Mouse (Mus musculus) embryonic facial prominence, embryonic 11.5 days (tissue): ENCODE results near the gene Gpatch4. TPM values are rescaled to one million over a fixed set of nuclear protein-coding genes. Genes with fewer than 3 reads are reported as not detected.
A peak's percentile ranks its signal among the peaks of the same experiment; 100 is the strongest.

ENCODE experiments used
- ATAC-seq: fragments of 200-750 bp; cut with Nextera tagmentation; replicated peaks from 2 replicates; pipeline ENCODE4 v1.8.0; 2017; ENCODE audit warnings: low read depth; ENCODE audit not compliant: insufficient number of reproducible peaks, low FRiP score, low TSS enrichment
- DNase-seq: peaks from one replicate; pipeline ENCODE4 v3.0.0-alpha.2; 2015; ENCODE audit warnings: low spot score
- H3K27ac ChIP-seq: fragments of 300-500 bp; sonication (generic); replicated peaks from 2 replicates; pipeline ENCODE4 v1.5.1; 2014; ENCODE audit warnings: mild to moderate bottlenecking, low read depth, low read length, control low read depth
- H3K27me3 ChIP-seq: fragments of 300-500 bp; sonication (generic); 2 replicates; pipeline ENCODE4 v1.6.1; 2014; ENCODE audit warnings: mild to moderate bottlenecking, low read length, moderate library complexity, mixed read lengths; ENCODE audit not compliant: control insufficient read depth, insufficient read depth
- H3K36me3 ChIP-seq: fragments of 300-500 bp; sonication (generic); replicated peaks from 2 replicates; pipeline ENCODE4 v1.6.1; 2014; ENCODE audit warnings: low read depth, mild to moderate bottlenecking, low read length, moderate library complexity, mixed read lengths; ENCODE audit not compliant: control insufficient read depth, insufficient read depth
- H3K4me1 ChIP-seq: fragments of 300-500 bp; sonication (generic); 2 replicates; pipeline ENCODE4 v1.6.1; 2014; ENCODE audit warnings: low read length, mixed read lengths; ENCODE audit not compliant: control insufficient read depth, insufficient read depth
- H3K4me2 ChIP-seq: fragments of 300-500 bp; sonication (generic); 2 replicates; pipeline ENCODE4 v1.6.1; 2014; ENCODE audit warnings: low read depth, mild to moderate bottlenecking, control low read depth, low read length, moderate library complexity
- H3K4me3 ChIP-seq: fragments of 300-500 bp; sonication (generic); 2 replicates; pipeline ENCODE4 v1.5.1; 2014; ENCODE audit warnings: low read depth, low read length, control low read depth
- H3K9ac ChIP-seq: fragments of 300-500 bp; sonication (generic); replicated peaks from 2 replicates; pipeline ENCODE4 v1.6.1; 2014; ENCODE audit warnings: mild to moderate bottlenecking, control low read depth, low read length
- H3K9me3 ChIP-seq: fragments of 300-500 bp; sonication (generic); replicated peaks from 2 replicates; pipeline ENCODE4 v1.6.1; 2016; ENCODE audit warnings: mild to moderate bottlenecking, low read length, inconsistent platforms, mixed read lengths; ENCODE audit not compliant: control insufficient read depth
- WGBS: fragments of 180-500 bp; shearing (Covaris S2); extraction: QIAGEN DNeasy Blood & Tissue Kit; methylation state at CpG from one replicate; pipeline ENCODE4 v1.1.7; 2014; 5-methylcytosine and 5-hydroxymethylcytosine counted together
- polyA plus RNA-seq: library from polyadenylated mRNA; unstranded; fragments of >200 nt; fragmentation: Nextera tagmentation; extraction: Ambion mirVana; gene quantifications from 2 replicates; pipeline ENCODE4 v1.2.1, GENCODE M21; 2014

Gpatch4 gene
- polyA plus RNA-seq, 1 experiment from 2014 or later = 37.8 TPM

- ATAC-seq (no peak), DNase-seq (no peak)
- no peak within 1 kb of the TSS for H3K27ac ChIP-seq
- H3K9me3 ChIP-seq = no peaks in the 10 kb centered on the region
- H3K4me2 ChIP-seq = no peak within 1 kb of the TSS
- WGBS = 73% methylated on average over 4 of the region's 4 CpGs
- no peak within 1 kb of the TSS for H3K4me3 ChIP-seq
- no peak within 1 kb of the TSS for H3K9ac ChIP-seq
- no peaks in the 10 kb centered on the region for H3K27me3 ChIP-seq
- H3K4me1 ChIP-seq = no peaks in the 10 kb centered on the region
- H3K36me3 ChIP-seq = no peaks in the 10 kb centered on the region
These were observed 35.3 kb downstream of the Gpatch4 start, which contains the start of gene Ttc24 for GRCm38 (mm10) chr3:88078204-88078603. Ttc24 (minus strand) TSS chr3:88078304.

GRCm38 (mm10) chr3:88081345-88082223 lies 38.7 kb downstream of the Gpatch4 start, which contains the start of gene Iqgap3:
Iqgap3 (plus strand) TSS chr3:88081971.
- no peaks in the 10 kb centered on the region for H3K4me1 ChIP-seq
- H3K27ac ChIP-seq = no peak within 1 kb of the TSS
- ATAC-seq = peak; percentile 79
- H3K36me3 ChIP-seq = no peaks in the 10 kb centered on the region
- no peaks in the 10 kb centered on the region for H3K9me3 ChIP-seq
- 20% methylated on average over 33 of the region's 33 CpGs for WGBS
- peak within 1 kb of the TSS; percentile 52 for H3K4me2 ChIP-seq
- H3K9ac ChIP-seq = peak within 1 kb of the TSS; percentile 67
- no peaks in the 10 kb centered on the region for H3K27me3 ChIP-seq
- H3K4me3 ChIP-seq = peak within 1 kb of the TSS; percentile 62
- DNase-seq = peak; percentile 95

- WGBS = 4% methylated on average over 13 of the region's 13 CpGs
- Histone ChIP-seq H3K27ac (no peak overlapping the region), H3K4me1 (no peaks in the 10 kb centered on the region), H3K9ac (peak overlapping the region; percentile 67), H3K4me2 (peak overlapping the region; percentile 52), H3K27me3 (no peaks in the 10 kb centered on the region), H3K9me3 (no peaks in the 10 kb centered on the region), H3K4me3 (peak overlapping the region; percentile 62), H3K36me3 (no peaks in the 10 kb centered on the region)
- ATAC-seq (0 out of 2 replicates have a peak, but pooled peaks have one; percentile 3), DNase-seq (peak; percentile 17)
These were observed 39.3 kb downstream of the Gpatch4 start for GRCm38 (mm10) chr3:88082224-88082618.

GRCm38 (mm10) chr3:88082663-88083062 lies 39.8 kb downstream of the Gpatch4 start:
- H3K9ac ChIP-seq = peak overlapping the region; percentile 67; the same call in 1 of the 2 replicates
- no peak overlapping the region for H3K27ac ChIP-seq
- no peaks in the 10 kb centered on the region for H3K36me3 ChIP-seq
- no peaks in the 10 kb centered on the region for H3K9me3 ChIP-seq
- H3K4me3 ChIP-seq = peak overlapping the region; percentile 62
- no peaks in the 10 kb centered on the region for H3K4me1 ChIP-seq
- no peaks in the 10 kb centered on the region for H3K27me3 ChIP-seq
- 17% methylated on average over 4 of the region's 4 CpGs for WGBS
- H3K4me2 ChIP-seq = peak overlapping the region; percentile 52
- ATAC-seq (no peak), DNase-seq (peak; percentile 18)

GRCm38 (mm10) chr3:88084001-88084400 lies 41.1 kb downstream of the Gpatch4 start:
- no peaks in the 10 kb centered on the region for H3K4me1 ChIP-seq
- no peaks in the 10 kb centered on the region for H3K36me3 ChIP-seq
- WGBS = 94% methylated on average over 2 of the region's 2 CpGs
- no peaks in the 10 kb centered on the region for H3K9me3 ChIP-seq
- H3K27ac ChIP-seq = no peak overlapping the region
- H3K4me3 ChIP-seq = no peak overlapping the region
- no peak overlapping the region for H3K9ac ChIP-seq
- DNase-seq = no peak
- H3K4me2 ChIP-seq = no peak overlapping the region
- ATAC-seq = no peak
- no peaks in the 10 kb centered on the region for H3K27me3 ChIP-seq

GRCm38 (mm10) chr3:88085459-88085858 lies 42.6 kb downstream of the Gpatch4 start:
- ATAC-seq = no peak
- H3K4me1 ChIP-seq = no peaks in the 10 kb centered on the region
- no peak overlapping the region for H3K9ac ChIP-seq
- H3K9me3 ChIP-seq = no peaks in the 10 kb centered on the region
- no peaks in the 10 kb centered on the region; the same call in 1 of the 2 replicates for H3K36me3 ChIP-seq
- H3K4me2 ChIP-seq = no peak overlapping the region
- 80% methylated on average over 4 of the region's 9 CpGs for WGBS
- H3K4me3 ChIP-seq = no peak overlapping the region
- H3K27me3 ChIP-seq = no peaks in the 10 kb centered on the region
- no peak overlapping the region for H3K27ac ChIP-seq
- peak; percentile 12 for DNase-seq

- DNase-seq (peak; percentile 59), ATAC-seq (no peak)
- no peaks in the 10 kb centered on the region for H3K9me3 ChIP-seq
- H3K4me1 ChIP-seq = no peaks in the 10 kb centered on the region
- no peaks in the 10 kb centered on the region for H3K27me3 ChIP-seq
- H3K4me2 ChIP-seq = no peak overlapping the region
- no peak overlapping the region for H3K9ac ChIP-seq
- no peak overlapping the region for H3K27ac ChIP-seq
- no peak overlapping the region for H3K4me3 ChIP-seq
- H3K36me3 ChIP-seq = no peaks in the 10 kb centered on the region; the same call in 1 of the 2 replicates
- WGBS = 72% methylated on average over 1 of the region's 1 CpGs
These were observed 44.8 kb downstream of the Gpatch4 start for GRCm38 (mm10) chr3:88087688-88088087.

- 91% methylated on average over 7 of the region's 7 CpGs for WGBS
- peaks cover 2% of the 10 kb centered on the region for H3K36me3 ChIP-seq
- no peak overlapping the region for H3K27ac ChIP-seq
- H3K4me1 ChIP-seq = no peaks in the 10 kb centered on the region
- ATAC-seq (no peak), DNase-seq (no peak)
- H3K27me3 ChIP-seq = no peaks in the 10 kb centered on the region
- no peak overlapping the region for H3K4me3 ChIP-seq
- no peaks in the 10 kb centered on the region for H3K9me3 ChIP-seq
- no peak overlapping the region for H3K4me2 ChIP-seq
- no peak overlapping the region for H3K9ac ChIP-seq
These were observed 47.2 kb downstream of the Gpatch4 start for GRCm38 (mm10) chr3:88090106-88090505.
